Mouse (Mus musculus): ENCODE measurements at regions not wholly inside any gene's neighbourhood (a gene's known extent, or its start where the extent isn't known, plus 50 kb on each side); places are given as distances from the start of the nearest gene placed in this dataset.

- no peak for DNase-seq (ENCODE audit: inconsistent ontology term)
These were observed 81.3 kb downstream of the Hsd17b3 start for GRCm38 (mm10) chr13:64007688-64008087.

DNA sequence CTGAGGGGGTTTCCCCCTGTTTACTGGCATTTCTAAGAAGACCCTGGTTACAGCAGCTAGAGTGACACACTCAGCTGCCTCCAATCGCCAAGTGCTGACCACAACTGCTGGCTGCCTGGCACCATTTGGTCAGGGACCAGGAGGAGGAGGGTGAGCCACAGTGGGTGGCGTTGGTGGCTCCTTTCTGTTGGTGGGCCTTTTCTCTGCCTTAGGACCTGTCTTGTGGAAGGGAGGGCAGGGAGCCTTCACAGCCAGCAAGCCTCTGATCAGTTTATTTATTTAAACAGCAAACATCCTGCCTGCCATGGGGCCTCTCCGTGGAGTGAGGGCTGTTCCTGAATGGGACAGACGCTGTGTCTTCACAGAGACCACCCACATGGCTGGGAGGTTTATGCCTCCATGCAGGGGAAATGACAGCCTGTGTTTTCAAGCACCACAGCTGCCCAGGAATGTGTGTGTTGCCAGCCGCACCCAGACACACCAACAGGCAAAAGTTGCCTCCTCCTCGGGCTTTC is 86.0 kb downstream of the Hsd17b3 start:
- peak; percentile 43 for DNase-seq (ENCODE audit: inconsistent ontology term)

DNA sequence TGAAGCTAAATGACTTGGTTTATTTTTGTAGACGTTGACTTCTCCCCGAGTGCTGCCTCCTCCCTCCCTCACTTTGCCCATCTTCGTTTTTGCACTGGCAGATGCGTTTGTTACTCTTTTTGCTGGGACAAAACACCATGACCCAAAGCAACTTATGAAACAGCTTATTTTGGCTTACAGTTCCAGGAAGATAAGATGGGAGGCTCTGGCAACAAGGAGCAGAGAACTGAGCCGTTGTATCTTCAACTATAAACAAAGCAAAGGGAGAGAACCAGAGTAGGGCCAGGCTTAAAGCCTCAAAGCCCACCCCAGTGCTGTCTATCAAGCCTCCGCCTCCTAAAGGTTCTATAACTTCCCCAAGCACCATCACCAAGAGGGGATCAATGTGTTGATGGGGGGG is 88.7 kb downstream of the Hsd17b3 start:
- DNase-seq (ENCODE audit: inconsistent ontology term) = no peak

DNA sequence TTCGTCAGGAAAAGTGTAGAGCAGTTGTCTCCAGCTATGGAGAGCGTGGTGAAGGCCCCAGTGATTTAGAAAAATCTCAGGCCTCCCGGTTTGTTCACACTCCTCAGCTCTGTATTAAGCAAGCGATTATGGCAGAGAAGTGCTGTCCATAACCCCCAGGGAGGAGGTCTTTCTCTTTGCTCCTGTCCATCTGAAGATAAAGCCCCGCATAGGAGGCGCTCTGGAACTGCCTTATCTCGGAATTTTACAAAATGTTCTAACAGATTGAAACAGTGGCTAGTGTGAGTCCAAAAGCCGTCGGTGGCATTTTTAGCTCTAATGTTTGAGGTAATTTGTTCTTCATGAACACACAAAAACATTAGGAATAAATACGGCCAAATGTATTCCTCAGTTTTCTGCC is 90.4 kb downstream of the Hsd17b3 start:
- no peak for DNase-seq (ENCODE audit: inconsistent ontology term)

- no peak for DNase-seq (ENCODE audit: inconsistent ontology term)
These were observed 95.1 kb downstream of the Hsd17b3 start for GRCm38 (mm10) chr13:63993857-63994477.

DNA sequence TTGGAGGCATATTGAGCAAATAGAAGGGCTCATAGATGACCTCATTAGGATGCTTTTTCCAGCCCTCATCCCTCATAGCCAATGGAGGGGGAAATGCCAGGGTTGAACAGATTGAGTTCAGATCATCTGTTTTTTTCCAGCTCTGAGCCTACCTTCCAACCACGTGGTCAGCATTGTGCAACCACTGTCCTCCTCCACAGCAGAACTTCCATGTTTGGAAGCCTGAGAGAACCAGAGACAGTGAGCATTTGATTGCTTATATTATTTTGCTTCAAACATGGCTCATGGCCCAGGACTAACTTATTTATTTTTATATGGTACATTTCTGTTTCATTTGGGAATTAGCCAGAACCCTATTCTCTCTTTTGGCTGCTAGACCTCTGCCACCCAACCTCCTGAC is 96.0 kb downstream of the Hsd17b3 start:
- DNase-seq (ENCODE audit: inconsistent ontology term) = no peak

DNA sequence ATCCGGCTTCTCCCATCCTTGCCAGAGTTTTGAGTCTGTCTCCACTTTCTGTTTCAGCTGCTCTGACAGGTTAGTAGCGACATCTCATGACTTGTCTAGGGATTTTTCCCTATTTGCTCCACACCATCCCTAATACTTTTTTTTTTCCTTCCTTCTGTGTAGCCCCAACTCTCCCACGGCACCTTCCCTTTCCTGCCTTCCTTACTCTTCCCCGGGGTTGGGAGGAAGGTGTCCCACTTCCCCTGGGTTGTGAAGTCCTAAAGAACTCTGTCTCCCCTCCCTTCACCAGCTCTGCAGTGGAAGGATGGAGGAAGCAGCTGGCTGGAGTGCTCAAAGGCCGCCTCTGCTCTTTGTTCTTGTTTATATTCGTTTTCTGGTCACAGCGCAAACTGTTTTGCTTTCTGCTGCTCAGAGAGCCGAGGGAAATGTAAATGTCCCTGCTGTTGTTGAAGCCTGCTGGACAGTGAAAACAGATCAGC is 98.5 kb downstream of the Hsd17b3 start:
- peak; percentile 51 for DNase-seq (ENCODE audit: inconsistent ontology term)

DNA sequence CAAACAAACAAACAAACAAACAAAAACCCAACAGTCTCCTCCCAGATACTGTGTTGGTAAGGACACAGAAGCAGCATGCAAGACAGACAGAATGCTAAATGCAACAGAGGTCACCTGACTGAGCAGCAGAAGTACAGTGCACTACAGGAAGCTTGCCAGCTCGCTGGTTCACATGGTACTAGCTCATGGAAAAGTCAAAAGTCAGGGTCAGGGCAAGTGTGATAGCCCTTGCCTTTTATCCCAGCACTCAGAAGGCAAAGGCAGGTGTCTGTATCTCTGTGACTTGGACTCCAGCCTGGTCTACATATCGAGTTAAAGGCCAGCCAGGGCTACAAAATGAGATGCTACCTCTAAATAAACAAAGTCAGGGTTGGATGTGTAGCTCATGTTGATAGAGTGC is 99.3 kb downstream of the Hsd17b3 start:
- DNase-seq (ENCODE audit: inconsistent ontology term) = no peak

DNA sequence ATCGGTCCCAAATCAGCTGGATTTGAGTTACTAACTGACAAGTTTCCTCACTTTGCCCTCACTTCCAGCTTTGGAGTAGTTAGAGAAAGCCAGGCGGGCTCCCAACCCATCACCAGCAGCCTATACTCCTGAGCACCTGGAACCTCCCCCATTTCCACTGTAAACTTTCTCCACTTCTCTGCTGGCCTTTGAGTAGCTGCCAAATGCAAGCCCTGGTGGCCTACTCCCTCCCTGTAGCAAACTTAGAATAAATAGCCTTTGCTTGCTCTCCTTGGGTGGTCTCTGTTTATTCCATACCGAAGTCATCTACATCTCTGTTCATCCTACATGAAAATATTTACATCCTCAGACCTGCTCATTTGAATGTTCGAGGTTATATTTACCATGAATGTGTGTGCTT is 100.8 kb downstream of the Hsd17b3 start:
- no peak for DNase-seq (ENCODE audit: inconsistent ontology term)

GRCm38 (mm10) chr13:63986681-63987080 is 102.3 kb downstream of the Hsd17b3 start:
- DNase-seq (ENCODE audit: inconsistent ontology term) = no peak

GRCm38 (mm10) chr13:63985590-63985989 is 103.4 kb downstream of the Hsd17b3 start:
- DNase-seq (ENCODE audit: inconsistent ontology term) = peak; percentile 51

GRCm38 (mm10) chr13:63985086-63985485 is 103.9 kb downstream of the Hsd17b3 start:
- DNase-seq (ENCODE audit: inconsistent ontology term) = no peak

DNA sequence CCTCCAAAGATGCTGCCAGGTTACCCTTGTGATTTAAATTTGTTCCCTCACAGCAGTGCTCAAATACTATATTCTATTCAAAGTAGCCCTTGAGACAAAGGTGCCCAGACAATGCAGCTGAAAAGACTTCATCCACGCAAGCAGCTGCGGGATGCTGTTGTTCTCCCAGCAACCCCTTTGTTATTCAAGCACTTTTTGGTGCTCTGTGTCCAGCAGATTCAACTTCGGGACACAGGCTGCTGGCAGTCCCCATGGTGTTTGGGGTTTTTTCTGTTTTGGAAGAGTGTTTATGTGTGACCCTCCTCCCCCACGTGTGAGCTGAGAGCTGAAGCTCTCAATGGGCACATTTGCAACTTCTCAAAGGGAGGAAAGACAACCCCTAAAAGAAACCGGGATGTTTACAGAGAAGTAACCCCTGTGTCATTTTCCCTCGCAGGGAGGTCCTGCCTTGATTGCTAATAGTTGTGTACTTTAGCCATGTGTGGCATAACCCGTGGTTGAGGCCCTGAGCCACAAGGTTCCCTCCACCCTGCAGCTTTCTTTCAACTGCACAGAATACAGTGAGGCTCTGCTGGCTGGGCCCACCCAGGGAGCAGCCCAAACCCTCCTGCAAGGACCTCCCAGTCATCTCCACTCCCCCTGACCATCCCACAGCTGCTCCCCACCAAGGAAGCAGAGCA is 108.9 kb downstream of the Hsd17b3 start:
- DNase-seq (ENCODE audit: inconsistent ontology term) = no peak

DNA sequence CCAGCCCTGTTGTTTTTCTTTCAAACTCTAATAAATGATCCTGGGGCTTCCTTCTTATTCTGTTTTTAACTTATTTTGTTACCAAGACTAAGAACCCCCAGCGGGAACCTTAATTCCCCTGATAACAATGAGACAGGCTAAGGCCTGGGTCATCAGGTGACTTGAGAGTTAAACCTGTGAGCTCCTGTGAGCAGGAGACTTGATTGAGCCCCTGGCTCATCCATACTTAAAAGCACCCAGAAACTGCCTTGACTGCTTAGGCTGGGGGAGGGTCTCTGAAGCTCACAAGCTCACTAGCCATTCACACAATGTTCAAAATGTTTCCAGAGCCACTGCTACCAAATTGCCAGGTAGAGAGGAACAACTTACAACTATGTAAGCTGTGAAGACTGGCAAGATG is 109.4 kb downstream of the Hsd17b3 start:
- no peak for DNase-seq (ENCODE audit: inconsistent ontology term)

DNA sequence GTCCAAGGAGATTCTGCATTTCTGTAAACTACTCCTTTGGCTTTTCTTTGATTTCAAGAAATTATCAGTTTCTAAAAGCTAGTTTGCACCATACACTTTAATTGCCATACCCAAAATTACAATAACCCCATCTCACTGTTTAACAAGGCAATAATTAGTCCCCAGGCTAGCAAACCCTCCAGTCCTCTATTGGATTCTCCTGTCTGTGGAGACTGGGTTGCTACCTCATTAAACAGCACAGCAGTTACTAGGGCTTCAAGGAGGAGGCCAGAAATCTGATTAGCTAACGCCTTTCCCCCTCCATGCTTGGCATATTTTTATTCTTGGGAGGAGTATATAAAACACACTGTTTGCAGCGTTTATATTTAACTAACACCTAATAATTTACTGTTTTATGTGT is 119.1 kb downstream of the Hsd17b3 start:
- no peak for DNase-seq (ENCODE audit: inconsistent ontology term)

DNA sequence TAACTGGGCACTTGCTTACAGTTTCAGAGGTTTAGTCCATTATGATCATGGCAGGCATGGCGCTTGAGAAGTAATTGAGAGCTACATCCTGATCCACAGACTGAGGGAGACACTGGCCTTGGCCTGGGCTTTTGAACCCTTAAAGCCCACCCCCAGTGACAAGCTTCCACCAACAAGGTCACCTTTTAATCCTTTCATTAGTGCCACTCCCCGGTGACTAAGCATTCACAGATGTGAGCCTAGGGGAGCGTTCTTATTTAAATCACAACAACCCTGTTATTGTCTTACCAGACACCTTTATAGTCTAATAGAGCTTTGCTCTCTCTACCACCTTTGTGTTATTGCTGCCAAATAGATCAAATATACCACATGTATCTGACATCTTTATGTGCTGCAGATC is 120.4 kb downstream of the Hsd17b3 start:
- no peak for DNase-seq (ENCODE audit: inconsistent ontology term)

GRCm38 (mm10) chr13:63957098-63957497 is 131.9 kb downstream of the Hsd17b3 start:
- DNase-seq (ENCODE audit: inconsistent ontology term) = no peak

- DNase-seq (ENCODE audit: inconsistent ontology term) = no peak
These were observed 134.7 kb downstream of the Hsd17b3 start for GRCm38 (mm10) chr13:63954305-63954704.

DNA sequence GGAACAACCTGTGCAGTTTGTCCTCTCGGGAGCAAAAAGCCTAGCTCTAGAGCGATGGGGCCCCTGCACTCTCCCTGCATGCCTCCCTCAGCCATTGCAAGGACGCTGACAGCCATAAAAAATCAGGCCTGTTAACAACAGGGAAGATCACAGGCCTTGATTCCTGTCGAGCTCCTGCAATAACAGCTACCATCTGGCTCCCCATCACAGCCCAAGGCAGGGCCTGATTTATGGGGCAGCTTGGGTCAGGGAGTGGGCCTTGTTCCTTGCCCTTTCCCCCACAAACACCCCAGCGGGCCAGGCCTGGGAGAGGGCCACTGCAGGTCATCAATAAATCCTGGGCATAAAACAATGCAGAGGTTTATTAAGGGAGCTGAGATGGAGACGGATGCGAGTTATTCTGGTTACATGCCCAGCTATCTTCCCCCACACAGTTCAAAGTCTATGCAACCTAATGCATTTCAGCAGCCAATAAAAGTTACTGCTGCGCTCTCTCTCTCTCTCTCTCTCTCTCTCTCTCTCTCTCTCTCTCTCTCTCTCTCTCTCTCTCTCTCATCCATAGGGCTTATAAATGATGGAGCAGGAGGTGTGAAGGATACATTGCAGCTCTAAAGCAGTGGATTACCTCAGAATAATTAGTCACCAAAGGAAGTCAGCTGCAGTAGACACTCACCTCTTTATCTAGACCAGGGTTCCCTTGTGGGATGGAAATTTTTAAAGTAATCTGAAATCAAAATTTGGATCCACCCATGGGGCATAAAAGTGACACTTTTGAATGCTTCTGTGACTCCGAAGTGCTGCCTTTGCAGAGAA is 136.9 kb downstream of the Hsd17b3 start:
- DNase-seq (ENCODE audit: inconsistent ontology term) = no peak

DNA sequence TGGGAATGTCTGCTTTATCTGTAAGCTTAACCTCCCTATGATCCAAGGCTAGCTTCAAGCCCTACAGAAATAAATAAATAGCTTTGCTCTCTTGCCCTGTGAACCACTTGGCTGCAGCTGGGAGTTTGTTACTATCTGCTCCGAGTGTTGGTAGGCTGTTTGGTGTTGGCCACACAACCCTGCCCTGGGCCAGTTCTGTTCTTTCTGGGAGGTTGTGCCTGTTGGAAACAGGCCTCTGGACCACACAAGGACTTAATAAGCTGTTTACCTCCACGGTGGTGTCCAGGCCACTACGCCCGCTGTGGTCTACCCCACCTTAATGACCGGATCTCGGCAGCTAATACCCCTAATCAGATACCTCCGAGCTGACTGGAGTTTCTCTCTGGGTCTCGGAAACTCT is 136.1 kb downstream of the Ercc6l2 start:
- no peak for DNase-seq (ENCODE audit: inconsistent ontology term)

Data from Muller cell, postnatal 12 days (primary cell).